Mouse (Mus musculus) liver, postnatal 0 days (tissue): ENCODE measurements around the gene Kirrel3. TPM values are rescaled to one million over a fixed set of nuclear protein-coding genes. Genes with fewer than 3 reads are reported as not detected.

Experiments used
- ATAC-seq: fragments of 200-750 bp; cut with Nextera tagmentation; 2 replicates; pipeline ENCODE4 v1.8.0; 2017; ENCODE audit warnings: mild to moderate bottlenecking, moderate library complexity
- DNase-seq: peaks from one replicate; pipeline ENCODE4 v3.0.0-alpha.2; 2016
- H3K27ac ChIP-seq: fragments of 300-500 bp; sonication (generic); 2 replicates; pipeline ENCODE4 v1.5.1; 2014; ENCODE audit warnings: antibody characterized with exemption, moderate library complexity, mild to moderate bottlenecking, low read depth
- H3K27me3 ChIP-seq: fragments of 300-500 bp; sonication (generic); 2 replicates; pipeline ENCODE4 v1.6.1; 2014; ENCODE audit warnings: low read length, control low read depth, mixed read lengths; ENCODE audit not compliant: insufficient read depth
- H3K36me3 ChIP-seq: fragments of 300-500 bp; sonication (generic); replicated peaks from 2 replicates; pipeline ENCODE4 v1.6.1; 2014; ENCODE audit warnings: mild to moderate bottlenecking, control low read depth, low read length, moderate library complexity, mixed read lengths; ENCODE audit not compliant: insufficient read depth
- H3K4me1 ChIP-seq: fragments of 300-500 bp; sonication (generic); 2 replicates; pipeline ENCODE4 v1.6.1; 2014; ENCODE audit warnings: antibody characterized with exemption, mild to moderate bottlenecking, control low read depth; ENCODE audit not compliant: insufficient read depth
- H3K4me2 ChIP-seq: fragments of 300-500 bp; sonication (generic); 2 replicates; pipeline ENCODE4 v1.6.1; 2014; ENCODE audit warnings: low read depth, mild to moderate bottlenecking, low read length, moderate library complexity, mixed read lengths
- H3K4me3 ChIP-seq: fragments of 300-500 bp; sonication (generic); 2 replicates; pipeline ENCODE4 v1.5.1; 2014; ENCODE audit warnings: low read depth, low read length
- H3K9ac ChIP-seq: fragments of 300-500 bp; sonication (generic); replicated peaks from 2 replicates; pipeline ENCODE4 v1.6.1; 2014; ENCODE audit warnings: mild to moderate bottlenecking, moderate library complexity
- H3K9me3 ChIP-seq: fragments of 300-500 bp; sonication (generic); 2 replicates; pipeline ENCODE4 v1.6.1; 2016; ENCODE audit warnings: mild to moderate bottlenecking, control low read depth, low read length, mixed read lengths
- CTCF ChIP-seq: sonication (generic); IDR thresholded peaks from 2 replicates; pipeline ENCODE4 v1.5.1; 2016; ENCODE audit warnings: antibody characterized with exemption, low read depth
- EP300 ChIP-seq: IDR thresholded peaks from 2 replicates; pipeline ENCODE4 v1.6.1; 2016; ENCODE audit warnings: antibody characterized with exemption, low read depth, mild to moderate bottlenecking
- WGBS: fragments of 180-500 bp; shearing (Covaris S2); extraction: QIAGEN DNeasy Blood & Tissue Kit; methylation state at CpG from one replicate; pipeline ENCODE4 v1.1.7; 2014; ENCODE audit not compliant: insufficient replicate concordance; 5-methylcytosine and 5-hydroxymethylcytosine counted together
- polyA plus RNA-seq: library from polyadenylated mRNA; unstranded; fragments of >200 nt; fragmentation: Nextera tagmentation; extraction: Ambion mirVana; gene quantifications from 2 replicates; pipeline ENCODE4 v1.2.1, GENCODE M21; 2015

The Kirrel3 gene
- polyA plus RNA-seq, 1 experiment from 2014 or later, result 0.07 TPM

DNA sequence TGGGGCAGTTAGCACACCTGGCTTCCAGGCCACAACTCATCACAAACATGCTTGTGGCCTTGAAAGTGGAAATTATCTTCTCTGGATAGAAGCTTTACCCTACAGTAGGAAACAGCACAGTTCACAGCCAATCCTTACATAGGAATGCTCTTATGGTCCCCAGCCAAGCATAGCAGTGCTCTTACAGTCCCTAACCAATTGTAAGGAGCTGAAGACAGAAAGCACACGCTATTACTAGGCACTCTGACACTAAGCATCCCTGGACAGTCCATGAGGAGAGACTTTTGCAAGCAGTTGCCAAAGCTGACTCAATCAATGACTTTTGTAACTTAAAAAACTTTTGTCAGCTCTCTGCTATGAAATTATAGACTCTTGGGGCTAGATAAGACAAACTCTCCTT is 181.5 kb downstream of the Kirrel3 start:
- no peaks in the 10 kb centered on the region for H3K36me3 ChIP-seq
- TF ChIP-seq EP300, result no peak
- TF ChIP-seq CTCF, result no peak
- no peaks in the 10 kb centered on the region for H3K9me3 ChIP-seq
- H3K4me2 ChIP-seq, result no peak overlapping the region
- H3K9ac ChIP-seq, result no peak overlapping the region
- no peaks in the 10 kb centered on the region for H3K4me1 ChIP-seq
- DNase-seq, result no peak
- no peak overlapping the region for H3K4me3 ChIP-seq
- no peak for ATAC-seq
- no peak overlapping the region for H3K27ac ChIP-seq
- no peaks in the 10 kb centered on the region for H3K27me3 ChIP-seq
- WGBS, result 48% methylated on average over 1 of the region's 1 CpGs

DNA sequence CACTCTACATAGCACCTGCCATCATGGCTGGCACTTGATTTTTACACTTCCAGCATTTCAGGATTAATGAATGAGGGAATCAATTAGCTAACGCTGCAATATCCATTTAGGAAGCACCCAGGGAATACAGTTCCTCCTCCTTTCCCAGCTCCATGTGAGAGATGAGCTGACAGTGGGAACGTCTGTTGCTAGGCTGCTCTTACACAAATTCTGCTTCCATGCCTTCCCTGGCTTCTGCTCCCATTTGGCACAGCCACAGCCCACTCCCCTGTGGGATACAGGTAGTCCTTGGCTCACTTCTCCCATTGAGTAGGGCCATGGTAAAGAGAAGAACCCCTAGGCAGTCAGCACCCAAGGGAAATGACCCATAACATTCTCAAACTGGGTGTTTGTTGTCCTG is 185.2 kb downstream of the Kirrel3 start:
- DNase-seq (no peak), ATAC-seq (no peak)
- H3K4me1 ChIP-seq, result no peaks in the 10 kb centered on the region
- no peak for TF ChIP-seq CTCF
- TF ChIP-seq EP300, result no peak
- H3K36me3 ChIP-seq, result no peaks in the 10 kb centered on the region
- H3K27me3 ChIP-seq, result no peaks in the 10 kb centered on the region
- no peak overlapping the region for H3K4me2 ChIP-seq
- no peak overlapping the region for H3K27ac ChIP-seq
- H3K9me3 ChIP-seq, result no peaks in the 10 kb centered on the region
- 73% methylated on average over 2 of the region's 2 CpGs for WGBS
- no peak overlapping the region for H3K4me3 ChIP-seq
- no peak overlapping the region for H3K9ac ChIP-seq

DNA sequence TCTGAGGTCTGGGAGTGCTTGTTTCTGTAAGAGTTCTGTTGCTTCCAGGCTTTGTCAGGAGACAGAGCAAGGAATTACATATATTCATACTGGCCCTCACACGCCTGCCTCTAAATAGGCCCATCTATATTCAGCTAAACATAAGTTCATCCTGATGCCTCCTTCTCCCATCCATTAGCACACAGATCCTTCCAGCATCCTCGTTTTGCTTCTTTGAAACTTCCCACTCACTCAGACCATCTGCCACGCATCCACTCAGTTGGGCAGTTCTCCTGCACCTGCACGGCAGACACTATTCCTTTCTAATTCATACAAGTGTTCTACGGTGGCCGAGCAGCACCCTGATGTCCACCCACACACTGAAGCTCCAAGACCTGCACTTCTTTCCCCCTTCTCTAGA is 201.1 kb downstream of the Kirrel3 start:
- no peaks in the 10 kb centered on the region for H3K27me3 ChIP-seq
- no peak for TF ChIP-seq EP300
- no peak for TF ChIP-seq CTCF
- H3K9ac ChIP-seq, result no peak overlapping the region
- DNase-seq (no peak), ATAC-seq (no peak)
- no peak overlapping the region for H3K4me3 ChIP-seq
- H3K27ac ChIP-seq, result no peak overlapping the region
- no peaks in the 10 kb centered on the region for H3K36me3 ChIP-seq
- no peak overlapping the region for H3K4me2 ChIP-seq
- H3K9me3 ChIP-seq, result no peaks in the 10 kb centered on the region
- H3K4me1 ChIP-seq, result no peaks in the 10 kb centered on the region
- WGBS, result 73% methylated on average over 6 of the region's 6 CpGs

- H3K36me3 ChIP-seq, result no peaks in the 10 kb centered on the region
- no peaks in the 10 kb centered on the region for H3K9me3 ChIP-seq
- H3K4me2 ChIP-seq, result no peak overlapping the region
- TF ChIP-seq EP300 (no peak), CTCF (no peak)
- no peak for ATAC-seq
- WGBS, result 45% methylated on average over 4 of the region's 4 CpGs
- H3K9ac ChIP-seq, result no peak overlapping the region
- H3K27me3 ChIP-seq, result no peaks in the 10 kb centered on the region
- no peaks in the 10 kb centered on the region for H3K4me1 ChIP-seq
- H3K4me3 ChIP-seq, result no peak overlapping the region
- no peak for DNase-seq
- no peak overlapping the region for H3K27ac ChIP-seq
Measured at GRCm38 (mm10) chr9:34688358-34688757, 202.7 kb downstream of the Kirrel3 start.

GRCm38 (mm10) chr9:34689375-34689774 is 203.7 kb downstream of the Kirrel3 start:
- TF ChIP-seq CTCF (no peak), EP300 (no peak)
- H3K9me3 ChIP-seq, result no peaks in the 10 kb centered on the region
- 57% methylated on average over 3 of the region's 3 CpGs for WGBS
- no peaks in the 10 kb centered on the region for H3K4me1 ChIP-seq
- ATAC-seq (no peak), DNase-seq (no peak)
- H3K9ac ChIP-seq, result no peak overlapping the region
- no peak overlapping the region for H3K27ac ChIP-seq
- no peak overlapping the region for H3K4me3 ChIP-seq
- H3K4me2 ChIP-seq, result no peak overlapping the region
- H3K36me3 ChIP-seq, result no peaks in the 10 kb centered on the region
- no peaks in the 10 kb centered on the region for H3K27me3 ChIP-seq

GRCm38 (mm10) chr9:34695646-34696045 is 210.0 kb downstream of the Kirrel3 start:
- Histone ChIP-seq H3K9me3 (no peaks in the 10 kb centered on the region), H3K9ac (no peak overlapping the region), H3K4me1 (no peaks in the 10 kb centered on the region), H3K4me3 (no peak overlapping the region), H3K27ac (no peak overlapping the region), H3K4me2 (no peak overlapping the region), H3K27me3 (no peaks in the 10 kb centered on the region), H3K36me3 (no peaks in the 10 kb centered on the region)
- DNase-seq, result no peak
- TF ChIP-seq EP300 (no peak), CTCF (no peak)
- ATAC-seq, result no peak
- WGBS, result 63% methylated on average over 5 of the region's 5 CpGs

DNA sequence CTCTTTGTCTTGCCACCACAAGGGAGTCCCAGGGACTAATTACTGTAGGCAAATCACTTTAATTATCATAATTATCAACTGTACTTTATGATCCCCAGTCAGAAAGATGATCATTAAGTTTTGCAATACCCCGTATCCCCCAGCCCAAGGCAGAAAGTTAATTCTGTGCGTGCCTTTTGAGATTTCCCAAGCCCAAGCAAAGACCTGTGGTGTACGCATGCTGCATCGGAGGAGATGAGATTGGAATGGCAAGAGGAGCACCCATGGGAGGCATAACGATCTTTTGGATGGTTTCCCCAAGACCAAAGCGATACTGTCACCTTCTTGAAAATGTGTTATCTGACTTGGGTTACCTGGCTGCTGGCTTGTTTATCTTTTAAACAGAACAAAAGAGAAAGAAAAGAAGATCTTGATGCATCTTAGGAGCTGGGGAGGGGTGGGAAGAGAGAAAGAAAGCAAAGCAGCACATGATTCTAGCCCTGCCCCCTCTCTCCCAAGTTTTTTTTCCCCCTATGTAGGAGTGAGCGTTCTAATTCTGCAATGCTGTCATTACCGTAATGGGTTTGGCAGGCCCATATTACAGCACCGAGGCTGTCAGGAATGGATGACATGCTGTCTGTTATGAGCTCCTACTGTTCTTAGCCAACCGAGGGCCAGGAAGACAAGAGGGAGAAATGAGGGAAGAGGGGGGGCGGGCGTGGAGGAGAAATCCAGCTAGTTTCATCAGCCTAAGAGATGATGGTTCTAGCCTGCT is 218.0 kb downstream of the Kirrel3 start:
- Histone ChIP-seq H3K27ac (no peak overlapping the region), H3K4me1 (no peaks in the 10 kb centered on the region), H3K9me3 (no peaks in the 10 kb centered on the region), H3K9ac (no peak overlapping the region), H3K36me3 (no peaks in the 10 kb centered on the region), H3K4me2 (no peak overlapping the region), H3K4me3 (no peak overlapping the region), H3K27me3 (no peaks in the 10 kb centered on the region)
- no peak for TF ChIP-seq CTCF
- TF ChIP-seq EP300, result no peak
- no peak for DNase-seq
- WGBS, result 82% methylated on average over 12 of the region's 12 CpGs
- ATAC-seq, result no peak
